Mouse (Mus musculus): ENCODE data around the gene Maf. TPM values are rescaled to one million over a fixed set of nuclear protein-coding genes. Genes with fewer than 3 reads are reported as not detected.

The Maf gene
- polyA plus RNA-seq, 1 experiment from 2014 or later = 4.2 TPM

- H3K9me3 ChIP-seq (ENCODE audit: control insufficient read depth, low read length) = no peaks in the 10 kb centered on the region
- H3K9ac ChIP-seq (ENCODE audit: low read length) = no peak overlapping the region
- H3K36me3 ChIP-seq (ENCODE audit: control insufficient read depth, insufficient read depth, low read length) = no peaks in the 10 kb centered on the region
- H3K27ac ChIP-seq (ENCODE audit: low read depth, low read length) = no peak overlapping the region
- no peak overlapping the region for H3K4me3 ChIP-seq (ENCODE audit: low read depth, low read length)
- DNase-seq (ENCODE audit: low spot score, missing footprints) (no peak), ATAC-seq (ENCODE audit: low FRiP score) (no peak)
- no peak overlapping the region for H3K4me2 ChIP-seq
- WGBS = 93% methylated on average over 6 of the region's 6 CpGs
- H3K4me1 ChIP-seq (ENCODE audit: control insufficient read depth, insufficient read depth, low read length) = no peaks in the 10 kb centered on the region
- H3K27me3 ChIP-seq (ENCODE audit: control insufficient read depth, insufficient read depth, low read length) = no peaks in the 10 kb centered on the region
Observed at GRCm38 (mm10) chr8:115741964-115742363, 34.4 kb upstream of the Maf start.

DNA sequence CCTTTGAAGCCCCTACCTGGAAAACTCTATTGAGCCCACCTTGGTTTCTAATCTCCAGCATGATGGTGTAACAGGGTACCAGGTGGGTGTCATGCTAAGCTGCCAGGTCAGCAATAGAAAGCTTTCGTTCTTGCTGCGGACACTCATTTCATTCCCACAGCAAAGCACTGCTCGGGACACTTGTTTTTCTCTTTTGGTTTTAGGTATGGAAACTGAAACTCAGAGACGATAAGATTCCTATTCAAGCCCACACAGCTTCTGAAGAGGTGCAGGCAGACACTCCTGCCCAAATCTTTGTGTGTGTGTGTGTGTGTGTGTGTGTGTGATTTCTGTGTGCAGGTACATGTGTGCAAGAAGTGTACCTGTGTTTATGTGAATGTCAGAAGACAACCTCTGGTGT lies 32.2 kb upstream of the Maf start:
- no peak for ATAC-seq (ENCODE audit: low FRiP score)
- no peak for DNase-seq (ENCODE audit: low spot score, missing footprints)

GRCm38 (mm10) chr8:115732401-115732800 lies 24.8 kb upstream of the Maf start:
- H3K4me1 ChIP-seq (ENCODE audit: control insufficient read depth, insufficient read depth, low read length) = no peaks in the 10 kb centered on the region
- H3K27me3 ChIP-seq (ENCODE audit: control insufficient read depth, insufficient read depth, low read length) = no peaks in the 10 kb centered on the region
- H3K36me3 ChIP-seq (ENCODE audit: control insufficient read depth, insufficient read depth, low read length) = no peaks in the 10 kb centered on the region
- no peak for DNase-seq (ENCODE audit: low spot score, missing footprints)
- WGBS = 82% methylated on average over 6 of the region's 6 CpGs
- no peak overlapping the region for H3K4me3 ChIP-seq (ENCODE audit: low read depth, low read length)
- no peak overlapping the region for H3K9ac ChIP-seq (ENCODE audit: low read length)
- no peak overlapping the region for H3K27ac ChIP-seq (ENCODE audit: low read depth, low read length)
- ATAC-seq (ENCODE audit: low FRiP score) = no peak
- H3K9me3 ChIP-seq (ENCODE audit: control insufficient read depth, low read length) = no peaks in the 10 kb centered on the region
- no peak overlapping the region for H3K4me2 ChIP-seq

More for the DNA sequence above, 32.2 kb upstream of the Maf start:
- no peak overlapping the region for H3K4me2 ChIP-seq
- H3K27me3 ChIP-seq (ENCODE audit: control insufficient read depth, insufficient read depth, low read length) = no peaks in the 10 kb centered on the region
- no peak overlapping the region for H3K9ac ChIP-seq (ENCODE audit: low read length)
- no peak overlapping the region for H3K4me3 ChIP-seq (ENCODE audit: low read depth, low read length)
- 93% methylated on average over 4 of the region's 4 CpGs for WGBS
- no peaks in the 10 kb centered on the region for H3K9me3 ChIP-seq (ENCODE audit: control insufficient read depth, low read length)
- no peaks in the 10 kb centered on the region for H3K36me3 ChIP-seq (ENCODE audit: control insufficient read depth, insufficient read depth, low read length)
- no peak overlapping the region for H3K27ac ChIP-seq (ENCODE audit: low read depth, low read length)
- H3K4me1 ChIP-seq (ENCODE audit: control insufficient read depth, insufficient read depth, low read length) = no peaks in the 10 kb centered on the region

DNA sequence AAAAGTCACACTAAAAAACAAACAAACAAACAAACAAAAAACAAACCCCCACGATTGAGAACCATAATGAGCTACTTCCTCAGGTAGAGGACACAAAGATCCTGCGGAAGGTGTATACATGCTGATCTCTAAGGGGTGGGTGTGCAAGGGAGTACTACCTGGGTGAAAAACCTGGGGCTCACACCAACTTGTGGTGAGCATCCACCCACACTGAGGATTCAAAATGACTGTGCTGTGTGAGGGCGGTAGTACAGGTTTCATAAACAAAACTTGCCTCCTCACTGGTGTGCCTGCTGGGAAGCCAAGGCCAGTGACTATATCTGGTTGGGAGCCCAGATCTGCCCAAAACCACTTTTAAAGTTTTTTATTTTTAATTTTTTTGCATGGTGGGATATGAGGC lies 19.2 kb upstream of the Maf start:
- no peaks in the 10 kb centered on the region for H3K36me3 ChIP-seq (ENCODE audit: control insufficient read depth, insufficient read depth, low read length)
- H3K4me2 ChIP-seq = no peak overlapping the region
- no peak overlapping the region for H3K4me3 ChIP-seq (ENCODE audit: low read depth, low read length)
- 87% methylated on average over 3 of the region's 3 CpGs for WGBS
- H3K27ac ChIP-seq (ENCODE audit: low read depth, low read length) = no peak overlapping the region
- no peak for ATAC-seq (ENCODE audit: low FRiP score)
- no peak for DNase-seq (ENCODE audit: low spot score, missing footprints)
- no peaks in the 10 kb centered on the region for H3K4me1 ChIP-seq (ENCODE audit: control insufficient read depth, insufficient read depth, low read length)
- no peak overlapping the region for H3K9ac ChIP-seq (ENCODE audit: low read length)
- no peaks in the 10 kb centered on the region for H3K27me3 ChIP-seq (ENCODE audit: control insufficient read depth, insufficient read depth, low read length)
- H3K9me3 ChIP-seq (ENCODE audit: control insufficient read depth, low read length) = no peaks in the 10 kb centered on the region

- no peak overlapping the region for H3K4me2 ChIP-seq
- H3K27ac ChIP-seq (ENCODE audit: low read depth, low read length) = no peak overlapping the region
- WGBS = 82% methylated on average over 4 of the region's 4 CpGs
- DNase-seq (ENCODE audit: low spot score, missing footprints) (no peak), ATAC-seq (ENCODE audit: low FRiP score) (no peak)
- H3K9me3 ChIP-seq (ENCODE audit: control insufficient read depth, low read length) = no peaks in the 10 kb centered on the region
- H3K36me3 ChIP-seq (ENCODE audit: control insufficient read depth, insufficient read depth, low read length) = no peaks in the 10 kb centered on the region
- H3K4me1 ChIP-seq (ENCODE audit: control insufficient read depth, insufficient read depth, low read length) = no peaks in the 10 kb centered on the region
- H3K4me3 ChIP-seq (ENCODE audit: low read depth, low read length) = no peak overlapping the region
- no peak overlapping the region for H3K9ac ChIP-seq (ENCODE audit: low read length)
- H3K27me3 ChIP-seq (ENCODE audit: control insufficient read depth, insufficient read depth, low read length) = no peaks in the 10 kb centered on the region
Observed at GRCm38 (mm10) chr8:115726231-115726630, 18.6 kb upstream of the Maf start.

GRCm38 (mm10) chr8:115719126-115719525 lies 11.5 kb upstream of the Maf start:
- Histone ChIP-seq H3K4me2 (no peak overlapping the region), H3K27me3 (ENCODE audit: control insufficient read depth, insufficient read depth, low read length) (no peaks in the 10 kb centered on the region), H3K9ac (ENCODE audit: low read length) (no peak overlapping the region), H3K36me3 (ENCODE audit: control insufficient read depth, insufficient read depth, low read length) (no peaks in the 10 kb centered on the region), H3K9me3 (ENCODE audit: control insufficient read depth, low read length) (no peaks in the 10 kb centered on the region), H3K4me3 (ENCODE audit: low read depth, low read length) (no peak overlapping the region), H3K4me1 (ENCODE audit: control insufficient read depth, insufficient read depth, low read length) (no peaks in the 10 kb centered on the region), H3K27ac (ENCODE audit: low read depth, low read length) (no peak overlapping the region)
- peak; percentile 23 for DNase-seq (ENCODE audit: low spot score, missing footprints)
- no peak for ATAC-seq (ENCODE audit: low FRiP score)
- WGBS = 84% methylated on average over 7 of the region's 7 CpGs

DNA sequence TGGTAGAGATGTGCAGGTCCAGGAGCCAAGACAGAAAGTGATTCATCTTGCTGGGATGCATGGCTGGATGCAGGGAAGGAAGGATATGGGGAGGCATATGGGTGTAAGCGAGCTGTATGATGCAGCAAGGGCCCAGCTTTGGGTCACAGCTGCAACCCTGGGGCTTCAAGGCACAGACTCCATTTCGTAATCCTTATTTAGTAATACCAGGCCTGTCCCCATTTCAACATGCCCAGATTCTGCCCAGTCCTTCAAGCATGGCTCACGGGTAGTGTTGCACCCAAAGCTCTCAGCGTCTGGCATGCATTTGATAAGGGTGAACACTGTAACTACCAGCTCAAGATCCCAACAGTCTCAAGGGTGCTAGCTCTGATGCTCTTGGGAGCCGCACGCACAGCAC lies 11.0 kb upstream of the Maf start:
- H3K27ac ChIP-seq (ENCODE audit: low read depth, low read length) = no peak overlapping the region
- H3K9me3 ChIP-seq (ENCODE audit: control insufficient read depth, low read length) = no peaks in the 10 kb centered on the region
- H3K4me3 ChIP-seq (ENCODE audit: low read depth, low read length) = no peak overlapping the region
- 92% methylated on average over 6 of the region's 6 CpGs for WGBS
- H3K9ac ChIP-seq (ENCODE audit: low read length) = no peak overlapping the region
- no peaks in the 10 kb centered on the region for H3K27me3 ChIP-seq (ENCODE audit: control insufficient read depth, insufficient read depth, low read length)
- H3K4me2 ChIP-seq = no peak overlapping the region
- ATAC-seq (ENCODE audit: low FRiP score) (no peak), DNase-seq (ENCODE audit: low spot score, missing footprints) (peak; percentile 65)
- peaks cover 3% of the 10 kb centered on the region; the same call in 1 of the 2 replicates for H3K4me1 ChIP-seq (ENCODE audit: control insufficient read depth, insufficient read depth, low read length)
- no peaks in the 10 kb centered on the region for H3K36me3 ChIP-seq (ENCODE audit: control insufficient read depth, insufficient read depth, low read length)

GRCm38 (mm10) chr8:115715262-115715661 lies 7.7 kb upstream of the Maf start:
- no peak for ATAC-seq (ENCODE audit: low FRiP score)
- no peak overlapping the region for H3K9ac ChIP-seq (ENCODE audit: low read length)
- H3K9me3 ChIP-seq (ENCODE audit: control insufficient read depth, low read length) = no peaks in the 10 kb centered on the region
- no peak overlapping the region for H3K4me3 ChIP-seq (ENCODE audit: low read depth, low read length)
- H3K27ac ChIP-seq (ENCODE audit: low read depth, low read length) = no peak overlapping the region
- DNase-seq (ENCODE audit: low spot score, missing footprints) = peak; percentile 80
- no peaks in the 10 kb centered on the region for H3K36me3 ChIP-seq (ENCODE audit: control insufficient read depth, insufficient read depth, low read length)
- H3K27me3 ChIP-seq (ENCODE audit: control insufficient read depth, insufficient read depth, low read length) = no peaks in the 10 kb centered on the region
- H3K4me1 ChIP-seq (ENCODE audit: control insufficient read depth, insufficient read depth, low read length) = peaks cover 8% of the 10 kb centered on the region; the same call in 1 of the 2 replicates
- 89% methylated on average over 4 of the region's 4 CpGs for WGBS
- H3K4me2 ChIP-seq = no peak overlapping the region

DNA sequence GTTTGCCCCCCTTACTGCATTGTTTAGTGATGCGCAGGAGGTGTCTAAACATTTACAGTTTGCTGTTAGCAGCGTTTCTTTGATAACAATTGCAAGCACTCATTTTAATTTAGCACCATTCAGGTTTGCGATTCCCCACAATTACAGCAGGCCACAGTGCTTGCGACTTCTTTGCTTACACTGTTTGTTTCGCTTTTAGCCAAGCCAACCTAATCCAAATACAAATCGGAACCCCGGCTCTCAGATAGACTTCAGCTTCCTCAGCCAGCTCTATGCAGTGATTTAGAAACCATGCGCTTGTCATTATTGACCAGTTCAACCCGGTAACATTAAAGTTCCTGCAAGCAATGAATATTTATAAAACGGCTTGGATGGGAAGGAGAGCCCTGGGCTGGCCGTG lies 3.5 kb upstream of the Maf start:
- peaks cover 26% of the 10 kb centered on the region for H3K4me1 ChIP-seq (ENCODE audit: control insufficient read depth, insufficient read depth, low read length)
- H3K9ac ChIP-seq (ENCODE audit: low read length) = no peak overlapping the region
- ATAC-seq (ENCODE audit: low FRiP score) (no peak), DNase-seq (ENCODE audit: low spot score, missing footprints) (peak; percentile 81)
- WGBS = 66% methylated on average over 11 of the region's 11 CpGs
- no peak overlapping the region for H3K4me2 ChIP-seq
- H3K27me3 ChIP-seq (ENCODE audit: control insufficient read depth, insufficient read depth, low read length) = peaks cover 3% of the 10 kb centered on the region
- no peak overlapping the region for H3K4me3 ChIP-seq (ENCODE audit: low read depth, low read length)
- no peaks in the 10 kb centered on the region for H3K36me3 ChIP-seq (ENCODE audit: control insufficient read depth, insufficient read depth, low read length)
- H3K9me3 ChIP-seq (ENCODE audit: control insufficient read depth, low read length) = no peaks in the 10 kb centered on the region
- no peak overlapping the region for H3K27ac ChIP-seq (ENCODE audit: low read depth, low read length)

- DNase-seq (ENCODE audit: low spot score, missing footprints) (no peak), ATAC-seq (ENCODE audit: low FRiP score) (no peak)
Observed at GRCm38 (mm10) chr8:115709931-115710330, 2.3 kb upstream of the Maf start.

More at GRCm38 (mm10) chr8:115709931-115710330, 2.3 kb upstream of the Maf start:
- peaks cover 30% of the 10 kb centered on the region for H3K4me1 ChIP-seq (ENCODE audit: control insufficient read depth, insufficient read depth, low read length)
- H3K36me3 ChIP-seq (ENCODE audit: control insufficient read depth, insufficient read depth, low read length) = no peaks in the 10 kb centered on the region
- H3K9me3 ChIP-seq (ENCODE audit: control insufficient read depth, low read length) = no peaks in the 10 kb centered on the region
- H3K4me3 ChIP-seq (ENCODE audit: low read depth, low read length) = no peak overlapping the region
- 76% methylated on average over 8 of the region's 8 CpGs for WGBS
- H3K27me3 ChIP-seq (ENCODE audit: control insufficient read depth, insufficient read depth, low read length) = peaks cover 7% of the 10 kb centered on the region
- H3K27ac ChIP-seq (ENCODE audit: low read depth, low read length) = no peak overlapping the region
- no peak overlapping the region for H3K4me2 ChIP-seq
- no peak overlapping the region for H3K9ac ChIP-seq (ENCODE audit: low read length)

Data from midbrain, embryonic 11.5 days (tissue).